Mouse (Mus musculus) retina, postnatal 1 day (tissue): Measurements from ENCODE around the gene Wnk2.

Experiments used
- DNase-seq: peaks from one replicate; pipeline ENCODE4 v3.0.0-alpha.2; 2012

Gene Wnk2

GRCm38 (mm10) chr13:49031029-49031428 is 116.8 kb downstream of the Wnk2 start:
- no peak for DNase-seq

GRCm38 (mm10) chr13:49028757-49029539 is 118.9 kb downstream of the Wnk2 start:
- no peak for DNase-seq

- no peak for DNase-seq
Observed at GRCm38 (mm10) chr13:49027057-49027456, 120.8 kb downstream of the Wnk2 start.

GRCm38 (mm10) chr13:49025521-49025920 is 122.3 kb downstream of the Wnk2 start:
- peak; percentile 73 for DNase-seq

- peak; percentile 16 for DNase-seq
Observed at GRCm38 (mm10) chr13:49024763-49025162, 123.1 kb downstream of the Wnk2 start.

GRCm38 (mm10) chr13:49021693-49022092 is 126.1 kb downstream of the Wnk2 start:
- peak; percentile 50 for DNase-seq

- DNase-seq: peak; percentile 90
Observed at GRCm38 (mm10) chr13:49020152-49020551, 127.7 kb downstream of the Wnk2 start.

GRCm38 (mm10) chr13:49017375-49017774 is 130.4 kb downstream of the Wnk2 start:
- DNase-seq: no peak

GRCm38 (mm10) chr13:49016311-49016761 is 131.5 kb downstream of the Wnk2 start:
- DNase-seq: peak; percentile 97

- DNase-seq: peak; percentile 73
Observed at GRCm38 (mm10) chr13:49015366-49016306, 132.2 kb downstream of the Wnk2 start.

GRCm38 (mm10) chr13:49013206-49013794 is 134.5 kb downstream of the Wnk2 start:
- DNase-seq: no peak

- DNase-seq: no peak
Observed at GRCm38 (mm10) chr13:49001691-49002090, 146.1 kb downstream of the Wnk2 start.

- DNase-seq: peak; percentile 88
Observed at GRCm38 (mm10) chr13:48998591-48998990, 149.2 kb downstream of the Wnk2 start.

GRCm38 (mm10) chr13:48996731-48997130 is 151.1 kb downstream of the Wnk2 start:
- DNase-seq: no peak

GRCm38 (mm10) chr13:48994903-48995302 is 152.9 kb downstream of the Wnk2 start:
- DNase-seq: peak; percentile 48

- DNase-seq: no peak
Observed at GRCm38 (mm10) chr13:48992914-48993313, 154.9 kb downstream of the Wnk2 start.

GRCm38 (mm10) chr13:48990138-48990537 is 157.7 kb downstream of the Wnk2 start:
- DNase-seq: no peak
